Mouse (Mus musculus) left cerebral cortex, postnatal 36 days (tissue): Measurements from ENCODE around the gene Rplp1. TPM values are rescaled to one million over a fixed set of nuclear protein-coding genes. Genes with fewer than 3 reads are reported as not detected.

Source experiments
- DNase-seq, 2 experiments: peaks; one replicate each; pipeline ENCODE4 v3.0.0; 2021 to 2022; ENCODE audit warnings: low spot score in 2 of 2, mixed read lengths in 1 of 2
- intact Hi-C: fragments of 180-260 bp; cut with DNase I; formaldehyde crosslinking; loops from one replicate; pipeline ENCODE4 v1.15.1; 2025
- total RNA-seq, 2 experiments: library from RNA; stranded (reverse); gene quantifications; 2 replicates each; pipeline ENCODE4 v1.2.3; 2021

Rplp1 gene
- total RNA-seq, 2 experiments from 2014 or later, result 1,300 to 1,479 TPM

DNA sequence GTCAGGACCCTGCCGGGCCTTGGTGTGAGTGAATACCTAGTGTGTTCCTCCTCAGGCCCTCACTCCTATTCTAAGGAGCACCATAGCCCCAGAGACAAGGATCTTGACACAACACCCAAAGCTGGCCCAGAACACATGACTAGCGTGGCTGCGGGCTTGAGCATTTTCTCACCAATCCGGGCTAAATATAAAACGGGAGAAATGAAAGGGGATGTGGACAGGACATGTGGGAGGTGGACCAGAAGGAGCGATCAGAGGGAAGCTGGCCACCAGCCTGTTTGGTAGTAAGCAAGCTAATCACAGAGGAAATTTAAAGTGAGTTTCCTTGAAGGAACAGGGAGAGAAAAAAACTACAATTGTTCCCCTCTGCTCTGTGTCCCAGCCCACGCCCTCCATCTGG lies 28.4 kb downstream of the Rplp1 start:
- DNase-seq, result no peak
- intact Hi-C loops, result no loop called here

DNA sequence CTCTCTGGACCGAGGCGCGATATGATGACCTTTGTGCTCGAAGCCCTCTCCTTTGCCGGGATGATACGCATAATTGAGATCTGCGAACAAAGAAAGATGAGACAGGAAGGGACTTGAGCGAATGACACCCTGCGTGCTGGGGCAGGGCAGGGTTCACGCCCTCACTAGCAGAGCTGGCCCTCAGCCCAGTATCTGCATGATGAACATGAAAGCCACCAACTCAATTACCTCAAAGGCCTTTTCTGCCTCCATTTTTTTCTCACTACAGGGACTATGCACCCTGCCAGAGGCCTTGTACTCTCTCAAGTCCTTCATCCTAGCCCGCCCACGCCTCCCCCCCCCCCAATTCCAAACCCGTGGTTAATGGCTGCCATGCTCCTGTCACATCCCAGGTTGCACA lies 29.4 kb downstream of the Rplp1 start:
- no peak for DNase-seq
- intact Hi-C loops, result no loop called here

DNA sequence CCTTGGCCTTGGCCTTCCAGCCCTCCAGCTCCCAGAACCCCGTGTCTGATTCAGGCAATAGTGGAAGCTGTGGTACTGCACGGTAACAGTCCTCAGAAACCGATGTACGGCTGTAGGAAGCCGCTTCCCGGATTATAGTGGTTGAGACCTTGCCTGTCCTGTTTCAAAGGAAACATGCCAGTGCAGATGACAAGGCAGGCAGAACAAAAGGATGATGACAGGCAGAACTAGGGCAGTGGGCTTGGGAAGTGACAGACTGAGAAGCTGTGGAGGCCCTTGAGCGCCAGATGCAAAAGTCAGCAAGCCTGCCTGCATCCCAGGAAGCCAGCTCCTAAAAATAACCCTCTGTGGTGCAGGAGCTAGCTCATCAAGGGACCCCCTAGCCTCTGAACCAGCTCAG lies 30.0 kb downstream of the Rplp1 start:
- DNase-seq, result no peak

DNA sequence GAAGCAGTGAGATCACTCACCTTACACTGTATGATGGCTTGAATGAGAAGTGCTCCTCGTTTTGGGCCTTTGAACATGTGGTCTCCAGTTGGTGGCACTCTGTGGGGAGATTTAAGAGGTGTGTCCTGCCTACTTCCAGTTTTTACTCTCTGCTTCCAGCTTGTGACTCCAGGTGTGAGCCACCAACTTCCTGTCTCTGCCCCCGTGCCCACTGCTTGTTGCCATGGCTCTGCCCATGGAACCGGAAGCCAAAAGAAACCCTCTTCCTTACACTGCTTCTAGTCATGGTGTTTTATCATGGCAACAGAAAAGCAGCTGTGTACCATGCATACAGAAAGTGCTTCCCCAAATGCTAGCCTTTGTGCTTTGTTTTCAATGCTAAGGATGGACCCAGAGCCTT lies 32.2 kb downstream of the Rplp1 start:
- intact Hi-C loops, result no loop called here
- no peak for DNase-seq

More for the DNA sequence above, 30.0 kb downstream of the Rplp1 start:
- intact Hi-C loops, result no loop called here

DNA sequence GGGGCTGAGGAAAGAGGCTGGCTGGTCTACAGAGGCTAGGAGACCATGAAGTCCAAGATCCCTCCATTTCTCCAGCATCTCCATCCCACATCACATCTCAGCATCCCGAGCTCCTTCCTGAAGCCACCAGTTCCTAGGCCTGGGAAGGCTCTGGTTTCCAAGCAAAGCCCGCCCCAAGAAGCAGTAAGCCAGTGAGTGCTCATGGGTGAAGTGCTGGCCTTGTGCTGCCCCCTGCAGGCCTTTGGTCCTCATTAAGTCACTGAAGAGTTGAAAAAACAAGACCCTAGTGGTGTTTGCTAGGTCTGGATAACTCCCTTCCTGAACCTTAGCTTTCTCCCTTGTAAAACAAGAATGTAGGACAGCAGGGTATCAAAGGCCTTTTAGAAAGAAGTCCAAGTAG lies 35.5 kb downstream of the Rplp1 start:
- intact Hi-C loops, result no loop called here
- peak; percentile 49 for DNase-seq

DNA sequence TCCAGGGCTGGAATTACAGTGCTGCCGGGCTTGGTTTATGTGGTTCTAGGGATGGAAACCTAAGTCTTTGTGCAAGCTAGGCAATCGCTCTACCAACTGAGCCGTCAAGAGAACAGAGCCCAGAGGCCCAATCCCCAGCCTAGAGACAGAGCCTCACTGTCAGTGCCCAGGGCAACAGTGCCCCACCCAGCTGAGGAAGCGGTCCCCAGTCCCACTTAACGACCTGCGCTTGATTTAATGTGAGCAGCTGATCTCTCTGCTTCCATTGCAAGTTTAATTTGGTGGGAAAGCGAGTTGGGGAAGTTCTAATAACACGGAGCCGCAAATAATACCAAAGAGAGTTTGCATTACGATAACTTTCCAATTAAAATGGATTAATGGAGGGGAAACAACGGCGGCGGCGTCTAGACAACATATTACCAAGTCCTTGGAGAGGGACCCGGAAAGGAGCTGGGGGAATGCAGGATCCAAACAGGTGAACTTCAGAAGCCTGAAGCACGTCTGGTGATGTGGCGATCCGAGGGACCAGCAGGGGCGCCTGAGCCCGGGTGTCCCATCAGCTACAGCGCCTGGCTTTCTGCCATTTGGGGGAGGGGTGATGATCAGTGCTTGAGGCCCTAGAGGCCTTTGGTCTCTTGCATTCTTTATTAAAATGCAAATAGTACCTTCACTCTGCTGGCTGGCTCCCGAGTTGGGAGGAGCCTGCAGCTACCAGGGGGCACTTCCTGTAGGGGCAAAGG lies 36.8 kb downstream of the Rplp1 start:
- DNase-seq, result no peak
- intact Hi-C loops, result no loop called here

DNA sequence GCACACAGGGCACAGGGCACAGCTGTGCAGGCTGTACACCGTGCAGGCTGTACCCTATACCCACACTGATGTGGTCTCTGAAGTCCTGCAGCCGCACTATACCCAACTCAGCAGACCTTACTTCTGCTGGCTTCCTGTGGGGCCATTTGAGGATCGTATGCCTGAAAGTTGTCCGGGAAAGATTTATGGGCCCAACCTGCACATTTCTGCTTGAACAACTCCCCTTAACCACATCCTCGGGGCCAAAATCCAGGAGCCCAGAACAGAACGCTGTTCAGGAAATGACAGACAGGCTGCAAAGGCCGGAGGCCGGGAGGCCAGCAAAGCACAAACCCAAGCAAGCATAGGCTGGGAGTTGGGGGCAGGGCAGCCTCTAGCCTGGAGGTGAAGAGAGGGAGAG lies 41.0 kb downstream of the Rplp1 start:
- no peak for DNase-seq
- intact Hi-C loops, result no loop called here

DNA sequence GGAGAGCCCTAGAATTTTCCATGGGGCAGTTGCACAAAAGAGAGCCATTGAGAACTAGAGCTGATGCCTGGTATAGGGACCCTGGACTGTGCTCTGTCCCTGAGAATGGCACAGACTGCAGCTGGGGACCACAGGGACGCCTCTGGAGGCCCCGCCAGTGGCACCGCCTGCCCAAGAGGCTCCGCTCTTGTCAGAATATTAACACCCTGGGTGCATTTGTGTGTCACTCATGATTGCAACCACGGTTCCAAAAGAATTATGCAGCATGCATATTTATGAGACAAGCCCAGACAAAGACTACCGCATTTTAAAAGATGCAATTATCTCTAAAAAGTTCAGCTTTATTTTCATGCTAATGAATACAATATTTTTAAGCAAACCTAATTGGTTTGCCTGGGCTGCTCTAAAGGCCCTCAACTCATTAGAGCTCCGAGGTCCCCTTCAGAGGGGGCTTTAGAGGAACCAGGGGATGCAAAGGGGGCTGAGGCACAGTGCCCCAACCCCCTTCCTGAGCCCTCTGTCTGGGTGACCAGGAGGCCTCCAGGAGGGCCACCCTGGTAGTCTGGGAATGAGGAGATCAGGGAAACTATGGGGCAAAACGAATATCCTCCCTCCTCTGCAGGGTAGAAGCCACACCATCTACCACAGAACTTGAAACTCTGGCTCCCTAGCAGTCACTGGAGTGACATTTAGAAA lies 41.9 kb downstream of the Rplp1 start:
- DNase-seq, result no peak
- intact Hi-C loops, result no loop called here

DNA sequence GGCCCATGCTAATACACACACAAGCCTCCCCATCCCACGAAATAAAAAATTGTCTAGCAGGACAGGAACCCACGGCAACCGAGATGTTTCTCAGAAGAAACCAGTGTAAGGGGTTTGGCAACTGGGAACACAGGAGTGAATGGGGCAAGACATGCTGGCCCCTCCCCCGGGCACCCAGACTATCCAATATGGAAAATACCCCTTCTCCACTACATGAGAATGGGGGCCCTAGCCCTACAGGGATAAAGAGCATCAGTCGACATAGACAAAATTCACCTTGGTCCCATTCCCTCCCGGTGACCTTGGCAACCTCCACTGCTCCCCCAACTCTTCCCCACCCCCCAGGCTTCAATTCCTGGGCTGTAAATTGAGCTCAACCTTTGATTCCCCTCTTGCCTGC lies 42.5 kb downstream of the Rplp1 start:
- DNase-seq, result no peak
- intact Hi-C loops, result no loop called here

DNA sequence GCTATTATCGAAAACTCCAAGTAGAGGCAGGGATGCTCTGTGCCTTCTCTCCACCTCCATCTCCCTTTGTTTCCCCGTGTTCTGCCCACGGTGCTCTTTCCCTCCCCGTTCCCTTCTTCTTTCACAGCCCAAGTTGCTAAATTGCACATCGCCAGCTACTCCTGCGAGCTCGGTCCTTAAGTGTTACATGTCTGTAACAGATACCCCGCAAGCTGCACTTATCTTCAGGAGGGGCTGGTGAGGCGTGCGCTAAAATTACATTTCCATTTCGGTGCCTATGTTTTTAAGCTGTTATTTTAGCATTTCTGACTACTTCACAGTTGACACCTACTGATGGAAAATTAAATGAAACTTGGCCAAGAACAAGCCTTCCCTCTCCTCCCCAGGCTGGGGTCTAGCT lies 46.7 kb downstream of the Rplp1 start:
- intact Hi-C loops, result loop anchor here (10.0 kb wide), 1 partner anchor 493 kb away; the partner anchor contains the start of gene Tle3
- DNase-seq, result peak; percentile 50 to 53

Other genes with a start within 250 kb of the Rplp1 start
- gene Kif23, start 32.2 kb upstream of the Rplp1 start, total RNA-seq, result 1 to 10 TPM; 2.6 to 3.6 TPM
- gene Paqr5, start 112.3 kb upstream of the Rplp1 start, total RNA-seq, result 1 to 10 TPM; 3.4 to 4.6 TPM
- gene Glce, start 208.1 kb upstream of the Rplp1 start, total RNA-seq, result 10 to 100 TPM; 28.5 to 31.1 TPM